Mouse (Mus musculus) cerebellum, postnatal 14 days (tissue): Measurements from ENCODE around the gene Hist1h2bm.

Experiments used
- DNase-seq, 2 experiments: peaks; one replicate each; pipeline ENCODE4 v3.0.0; 2021; ENCODE audit warnings: mixed read lengths in 2 of 2

Hist1h2bm gene

DNA sequence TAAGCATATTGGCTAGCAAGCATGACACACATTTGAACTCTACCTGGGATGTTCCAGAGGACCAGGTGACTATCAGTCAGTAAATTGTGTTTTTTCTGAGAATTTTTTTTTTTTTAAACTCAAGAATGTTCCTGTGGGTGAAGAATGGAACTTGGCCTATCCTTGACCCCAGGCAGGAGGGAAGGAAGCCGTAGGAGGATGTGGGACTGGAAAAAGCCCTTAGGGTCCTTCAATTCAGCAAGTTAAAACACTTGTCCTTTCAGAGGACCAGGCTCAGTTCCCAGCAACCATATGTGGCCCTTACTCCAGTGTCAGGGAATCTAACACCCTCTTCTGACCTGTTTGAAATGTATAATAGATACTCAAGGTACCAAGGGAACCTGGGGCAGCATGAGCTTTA is 7.7 kb downstream of the Hist1h2bm start:
- no peak for DNase-seq

DNA sequence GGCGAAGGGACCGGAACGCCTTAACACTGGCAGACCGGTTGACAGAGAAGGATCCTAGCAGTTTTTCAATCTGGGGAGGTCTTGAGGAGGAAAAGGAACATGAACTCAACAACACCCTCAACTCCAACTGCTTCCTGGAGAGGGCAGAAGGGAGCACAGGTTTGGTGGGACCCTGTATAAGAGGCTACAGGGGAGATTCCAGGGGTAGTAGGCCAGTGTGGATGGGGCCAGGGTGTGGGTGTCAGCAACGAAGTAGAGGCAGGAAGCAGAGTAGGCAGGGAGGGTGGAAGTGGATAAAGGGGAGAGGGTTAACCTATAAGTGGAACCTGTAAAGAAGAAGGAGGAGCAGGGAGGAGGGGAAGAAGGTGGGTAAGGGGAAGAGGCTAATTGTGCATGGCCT is 11.6 kb downstream of the Hist1h2bm start:
- peak in 1 of 2 experiments; percentile 15 for DNase-seq

GRCm38 (mm10) chr13:21734010-21734905 is 12.4 kb downstream of the Hist1h2bm start:
- peak; percentile 87 to 89 for DNase-seq

GRCm38 (mm10) chr13:21734906-21735767 is 13.3 kb downstream of the Hist1h2bm start, which contains the start of gene Hist1h4j:
Hist1h4j (plus strand) TSS chr13:21735064.
- DNase-seq, result peak; percentile 84 to 87

DNA sequence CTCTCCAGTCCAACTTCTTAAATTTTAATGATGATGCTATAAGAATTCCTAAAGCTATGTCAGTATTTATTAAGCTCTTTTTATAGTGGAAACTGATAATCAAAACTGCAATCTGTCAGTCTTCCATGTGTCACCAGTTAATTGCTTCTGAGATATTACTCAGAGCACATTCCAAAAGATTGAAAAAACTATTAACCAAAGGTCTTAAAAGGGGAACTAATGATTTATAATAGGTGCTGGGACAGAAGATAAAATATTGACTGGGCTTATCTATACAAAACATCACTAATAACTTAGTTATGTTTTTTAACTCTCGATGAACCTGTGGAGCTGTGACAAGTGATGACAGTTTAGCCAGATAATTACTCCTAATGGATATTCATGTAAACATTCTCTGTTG is 23.2 kb downstream of the Hist1h2bm start:
- DNase-seq, result no peak

- DNase-seq, result no peak
These were observed 27.7 kb downstream of the Hist1h2bm start for GRCm38 (mm10) chr13:21749387-21750158.

- peak; percentile 94 to 97 for DNase-seq
These were observed 28.5 kb downstream of the Hist1h2bm start, which contains the start of gene Hist1h4k for GRCm38 (mm10) chr13:21750159-21751017. Hist1h4k (minus strand) TSS chr13:21750505.

DNA sequence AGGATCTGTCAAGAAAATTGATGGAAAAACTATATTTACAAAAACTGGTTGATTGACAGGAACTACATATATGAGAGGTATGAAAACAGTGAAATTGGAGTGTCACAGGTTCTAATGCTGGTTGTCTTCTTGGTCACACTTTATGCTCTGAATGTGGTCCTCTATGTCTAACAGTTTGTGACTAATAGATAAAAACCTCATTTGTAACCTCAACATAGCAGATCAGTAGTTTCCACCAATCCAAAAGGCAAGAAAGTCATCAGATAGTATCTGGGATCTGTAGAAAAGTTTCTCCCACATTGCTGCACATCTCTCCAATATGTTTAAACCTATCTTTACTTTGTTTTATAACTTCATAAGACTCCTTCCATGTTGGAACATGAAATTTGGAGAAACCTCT is 29.6 kb downstream of the Hist1h2bm start:
- DNase-seq, result no peak

DNA sequence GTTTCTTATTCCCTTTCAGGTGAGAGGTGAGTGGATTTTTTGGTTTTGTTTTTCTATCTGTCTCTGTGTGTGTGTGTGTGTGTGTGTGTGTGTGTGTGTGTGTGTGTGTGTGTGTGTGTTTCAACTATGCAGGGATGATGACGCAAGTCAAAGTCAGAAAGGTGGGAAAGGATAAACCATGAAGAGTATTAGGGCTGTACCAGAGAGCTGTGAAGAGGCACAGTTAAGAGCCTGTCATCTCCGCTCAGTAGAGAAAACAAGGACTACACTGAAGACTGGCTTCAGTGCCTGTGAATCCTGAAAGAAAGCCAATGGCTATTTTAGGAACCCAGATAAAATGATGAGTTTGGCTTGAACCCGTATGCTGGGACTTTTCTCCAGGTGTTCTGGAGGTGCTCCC is 30.0 kb downstream of the Hist1h2bm start:
- no peak for DNase-seq

- DNase-seq, result no peak
These were observed 30.5 kb downstream of the Hist1h2bm start for GRCm38 (mm10) chr13:21752356-21752755.

DNA sequence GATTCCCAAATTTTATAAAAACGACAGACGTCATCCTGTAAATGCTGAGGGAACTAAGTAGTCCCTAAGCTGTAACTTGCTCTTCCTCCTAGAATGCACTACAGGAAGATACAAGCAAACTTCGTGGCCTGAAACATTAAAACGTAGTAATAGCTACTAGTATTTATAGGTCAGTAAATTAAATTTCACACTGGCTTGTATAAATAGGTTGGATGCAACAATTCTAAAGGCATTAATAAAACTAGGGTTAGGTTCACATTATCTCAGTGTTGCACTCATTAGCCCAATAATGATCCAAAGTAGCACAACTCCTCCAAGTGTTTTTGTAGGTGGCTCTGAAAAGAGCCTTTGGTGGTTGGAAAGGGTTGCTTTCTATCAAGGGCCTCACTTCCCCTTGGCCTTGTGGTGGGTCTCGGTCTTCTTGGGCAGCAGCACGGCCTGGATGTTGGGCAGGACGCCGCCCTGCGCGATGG is 31.2 kb downstream of the Hist1h2bm start:
- no peak for DNase-seq

DNA sequence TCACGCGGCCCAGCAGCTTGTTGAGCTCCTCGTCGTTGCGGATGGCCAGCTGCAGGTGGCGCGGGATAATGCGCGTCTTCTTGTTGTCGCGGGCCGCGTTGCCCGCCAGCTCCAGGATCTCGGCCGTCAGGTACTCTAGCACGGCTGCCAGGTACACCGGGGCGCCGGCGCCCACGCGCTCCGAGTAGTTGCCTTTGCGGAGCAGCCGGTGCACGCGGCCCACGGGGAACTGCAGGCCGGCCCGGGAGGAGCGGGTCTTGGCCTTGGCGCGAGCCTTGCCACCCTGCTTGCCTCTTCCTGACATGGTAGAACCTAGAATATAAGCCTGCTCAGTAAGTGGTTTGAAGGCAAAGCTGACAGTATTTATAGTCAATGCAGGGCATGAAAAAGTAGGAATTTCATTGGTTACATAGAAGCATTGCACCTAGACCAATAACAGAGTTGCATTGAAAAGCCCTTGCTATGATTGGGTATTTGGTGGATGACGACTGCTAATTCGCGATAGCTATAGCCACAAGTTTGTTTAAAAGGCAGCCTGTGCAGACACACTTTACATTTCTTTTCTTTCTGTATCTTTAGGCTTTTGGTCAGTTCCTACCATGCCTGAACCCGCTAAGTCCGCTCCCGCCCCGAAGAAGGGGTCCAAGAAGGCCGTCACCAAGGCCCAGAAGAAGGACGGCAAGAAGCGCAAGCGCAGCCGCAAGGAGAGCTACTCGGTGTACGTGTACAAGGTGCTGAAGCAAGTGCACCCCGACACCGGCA is 31.9 kb downstream of the Hist1h2bm start, which contains the start of the genes Hist1h2ak and Hist1h2bn:
Gene Hist1h2ak, minus strand, starts transcription at position 304 of the 762 bp plus-strand sequence.
Gene Hist1h2bn, plus strand, starts transcription at position 600 of the 762 bp plus-strand sequence.
- DNase-seq, result peak; percentile 45 to 73

GRCm38 (mm10) chr13:21754294-21755001 is 32.6 kb downstream of the Hist1h2bm start:
- peak; percentile 36 to 52 for DNase-seq

DNA sequence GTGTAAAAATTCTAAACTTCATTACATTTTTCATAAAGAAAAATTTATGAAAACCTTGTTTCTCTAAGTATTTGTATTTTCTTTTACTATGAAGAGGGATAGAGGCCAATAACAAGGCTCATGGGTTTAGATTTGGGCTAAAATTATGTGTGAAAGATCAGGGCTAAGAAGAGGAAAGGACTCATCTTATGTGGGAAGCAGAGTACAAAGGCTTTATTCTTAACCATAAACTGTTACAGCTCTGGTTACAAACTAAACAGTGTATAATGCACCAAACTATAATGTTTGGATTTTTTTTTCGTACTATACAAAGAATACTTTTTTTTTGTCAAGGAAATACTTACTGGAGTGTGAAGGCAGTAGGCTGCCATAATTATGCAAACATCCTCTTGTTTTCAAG is 33.9 kb downstream of the Hist1h2bm start:
- no peak for DNase-seq
